Mouse (Mus musculus) brain, adult 10 weeks (tissue): ENCODE results near the gene Olfr175-ps1. TPM values are rescaled to one million over a fixed set of nuclear protein-coding genes. Genes with fewer than 3 reads are reported as not detected.

ENCODE experiments used
- polyA plus RNA-seq: library from polyadenylated mRNA; stranded (reverse); fragments of 350-450 nt; fragmentation: Illumina TruSeq; extraction: RNeasy Lipid Tissue Mini Kit (QIAGEN cat#74804); gene quantifications from one replicate; pipeline ENCODE4 v1.2.3, GENCODE M21; 2015; ENCODE audit warnings: low read depth, low replicate concordance

The Olfr175-ps1 gene
- polyA plus RNA-seq: not detected

DNA sequence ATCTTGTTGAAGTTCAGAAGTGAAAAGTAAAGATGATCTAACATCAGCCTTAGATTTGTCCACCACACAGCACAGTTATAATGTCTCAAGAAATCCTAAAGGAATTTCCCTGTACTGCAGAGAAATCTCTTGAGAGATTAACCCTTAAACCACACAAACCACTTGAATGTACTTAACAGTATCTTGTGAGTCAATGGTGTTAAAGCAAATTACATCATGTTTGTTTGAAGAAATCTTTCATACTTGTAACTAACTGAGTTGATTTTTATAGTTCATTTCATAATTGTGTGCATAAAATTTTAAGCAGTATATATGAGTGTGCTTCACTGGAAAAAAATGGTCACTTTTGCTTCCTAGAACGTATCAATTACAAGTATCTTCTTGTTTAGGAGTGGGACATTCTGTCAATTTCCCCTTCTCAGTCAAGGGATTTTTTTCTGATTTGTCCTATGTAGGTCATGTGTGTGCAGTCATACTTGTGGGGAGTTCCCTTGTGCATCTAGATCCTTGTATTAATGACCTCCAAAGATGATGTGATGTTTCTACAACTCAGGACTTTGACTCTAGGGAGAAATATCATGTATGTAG is at the start of gene Olfr175-ps1:
Gene Olfr175-ps1 (minus strand): TSS at position 51 of the 588 bp plus-strand sequence.

DNA sequence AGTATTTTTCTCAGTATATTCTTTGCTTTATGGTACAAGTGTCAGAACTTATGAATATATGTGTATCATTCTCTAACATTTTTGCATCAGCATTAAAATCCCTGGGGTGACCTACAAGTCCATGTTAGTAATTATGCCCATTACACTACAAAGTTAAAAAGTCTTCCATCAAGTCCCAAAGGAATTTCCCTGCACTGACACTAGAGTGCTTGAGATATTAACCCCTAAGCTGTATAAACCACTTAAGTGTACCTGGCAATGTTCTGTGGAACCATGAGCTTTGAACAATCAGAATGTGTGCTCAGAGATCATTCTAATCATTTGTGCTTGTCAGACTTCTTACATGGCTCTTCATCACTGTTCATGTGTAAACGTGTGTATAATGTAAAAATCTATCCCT is 48.1 kb upstream of the Olfr175-ps1 start, which contains the start of gene Olfr177:
Gene Olfr177 (minus strand): TSS at position 101 of the 400 bp plus-strand sequence.

DNA sequence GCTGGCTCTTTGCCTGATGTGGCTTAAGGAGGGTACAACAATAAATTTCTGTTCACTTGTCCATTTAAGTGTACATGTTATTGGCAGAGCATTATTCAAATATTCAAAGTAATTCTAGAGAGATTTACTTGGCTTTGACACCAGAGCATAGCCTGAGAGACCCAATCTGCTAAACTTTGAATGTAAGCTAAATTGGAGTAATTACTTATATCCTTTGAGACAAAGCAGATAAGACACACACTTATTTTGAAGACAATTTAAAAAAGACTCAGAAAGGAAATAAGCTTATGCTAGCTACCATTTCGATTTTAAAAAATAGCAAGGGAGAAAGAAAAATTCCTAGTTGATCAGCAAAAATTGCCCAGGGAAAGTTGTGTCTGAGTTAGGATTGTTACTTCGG is 26.4 kb downstream of the Olfr175-ps1 start, which contains the start of gene Olfr173:
Gene Olfr173 (minus strand): TSS at position 101 of the 400 bp plus-strand sequence.

Other genes with a start within 250 kb of the Olfr175-ps1 start
- not detected for gene Gm813, start 209.8 kb downstream of the Olfr175-ps1 start, polyA plus RNA-seq
- gene E330017A01Rik, start 188.0 kb downstream of the Olfr175-ps1 start, polyA plus RNA-seq: not detected
- gene Cpox, start 156.5 kb downstream of the Olfr175-ps1 start, polyA plus RNA-seq: 41.8 TPM
- gene Gpr15, start 107.7 kb downstream of the Olfr175-ps1 start, polyA plus RNA-seq: not detected
- gene Cldnd1, start 98.9 kb downstream of the Olfr175-ps1 start, polyA plus RNA-seq: 115 TPM
- not detected for gene Olfr172, start 63.6 kb downstream of the Olfr175-ps1 start, polyA plus RNA-seq
- gene Olfr173, start 26.5 kb downstream of the Olfr175-ps1 start, polyA plus RNA-seq: not detected
- gene Olfr177, start 48.0 kb upstream of the Olfr175-ps1 start, polyA plus RNA-seq: not detected
- not detected for gene Olfr178, start 65.3 kb upstream of the Olfr175-ps1 start, polyA plus RNA-seq
- not detected for gene Olfr181, start 102.0 kb upstream of the Olfr175-ps1 start, polyA plus RNA-seq
- gene Olfr180, start 102.6 kb upstream of the Olfr175-ps1 start, polyA plus RNA-seq: not detected
- not detected for gene Olfr183, start 168.6 kb upstream of the Olfr175-ps1 start, polyA plus RNA-seq
- gene Olfr186, start 203.5 kb upstream of the Olfr175-ps1 start, polyA plus RNA-seq: not detected
- not detected for gene Olfr187, start 213.0 kb upstream of the Olfr175-ps1 start, polyA plus RNA-seq